Mouse (Mus musculus) spleen, adult 18-20 months (tissue): ENCODE results near the gene Lrrc74a.

Experiments used
- DNase-seq, 2 experiments: peaks; one replicate each; pipeline ENCODE4 v3.0.0; 2022; ENCODE audit warnings: mixed read lengths in 2 of 2

The Lrrc74a gene

DNA sequence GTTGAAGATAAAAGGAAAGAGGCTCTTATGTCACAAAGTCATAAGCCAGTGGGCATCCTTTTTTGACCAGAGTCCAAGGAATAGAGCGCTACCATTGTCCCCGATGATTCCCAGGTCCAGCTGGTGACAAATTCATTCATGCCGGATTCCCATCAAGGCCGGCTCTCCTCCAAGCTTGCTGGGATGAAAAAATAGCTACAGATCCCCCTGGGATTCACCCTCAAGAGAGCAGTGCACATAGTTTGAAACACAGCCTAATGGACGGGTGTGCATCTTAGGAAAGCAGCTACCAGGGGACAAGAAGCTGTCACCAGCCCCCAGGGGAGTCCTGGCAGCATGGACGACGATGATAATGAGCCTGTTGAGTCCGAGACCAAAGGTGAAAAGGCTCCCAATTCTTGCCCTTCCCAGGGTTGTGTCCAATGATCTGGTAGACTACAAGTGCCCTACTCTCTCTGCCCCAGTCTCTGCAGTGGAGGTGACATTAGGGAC lies at the start of gene Lrrc74a:
TSS of gene Lrrc74a (plus strand) at position 51 of the 492 bp plus-strand sequence.
- DNase-seq, result no peak

DNA sequence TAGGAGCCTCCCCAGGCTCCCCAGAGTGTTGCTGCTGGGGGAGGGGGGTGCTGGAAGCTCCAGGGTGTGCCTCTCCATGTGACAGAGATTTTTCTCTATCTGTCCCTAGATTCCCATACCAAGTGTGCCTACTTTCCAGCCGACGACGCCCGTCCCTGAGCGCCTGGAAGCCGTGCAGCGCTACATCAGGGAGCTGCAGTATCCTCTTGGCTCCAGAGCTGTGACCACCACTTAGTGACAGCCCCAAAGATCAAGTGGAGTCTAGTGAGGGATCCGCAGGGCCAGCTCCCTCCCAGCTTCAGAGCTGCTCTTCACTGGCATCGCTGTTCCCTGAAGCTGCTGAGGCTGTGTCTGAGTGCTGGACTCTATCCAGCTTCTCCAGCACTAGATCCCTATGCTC lies 48.9 kb upstream of the Lrrc74a start:
- no peak for DNase-seq

DNA sequence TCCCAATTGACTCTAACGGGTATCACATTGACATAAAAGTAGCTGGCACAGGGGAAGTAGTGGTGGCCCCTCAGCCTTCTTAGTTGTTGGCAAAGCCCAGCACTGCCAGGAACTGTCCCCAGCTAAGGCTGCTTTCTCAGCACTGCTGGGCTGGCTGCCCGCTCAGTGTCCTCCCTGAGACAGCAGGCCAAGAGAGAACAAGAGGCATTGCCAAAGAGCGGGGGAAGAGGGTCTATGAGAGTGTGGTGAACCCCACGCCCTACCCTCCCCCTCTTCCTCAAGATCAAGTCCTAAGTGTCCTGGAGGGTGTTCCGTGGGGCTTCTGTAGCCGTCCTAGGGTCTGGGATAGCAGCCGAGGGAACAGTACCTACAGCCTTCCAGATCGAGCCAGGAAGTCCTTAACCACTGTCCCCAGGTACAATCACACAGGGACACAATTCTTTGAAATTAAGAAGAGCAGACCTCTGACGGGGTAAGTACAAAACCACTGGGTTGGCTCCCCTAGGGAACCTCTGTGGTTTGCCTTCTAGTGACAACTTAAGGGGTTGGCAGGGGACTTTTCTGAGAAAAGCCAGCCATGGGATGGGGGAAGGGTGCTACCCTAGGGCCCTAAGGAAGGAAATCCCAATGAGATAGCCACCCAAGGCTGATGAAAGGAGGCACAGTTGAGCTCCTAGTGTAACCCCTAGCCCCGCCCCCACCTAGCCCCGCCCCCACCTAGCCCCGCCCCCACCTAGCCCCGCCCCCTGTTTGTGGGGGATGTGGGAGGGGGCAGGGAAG lies 47.4 kb upstream of the Lrrc74a start:
- DNase-seq, result no peak

DNA sequence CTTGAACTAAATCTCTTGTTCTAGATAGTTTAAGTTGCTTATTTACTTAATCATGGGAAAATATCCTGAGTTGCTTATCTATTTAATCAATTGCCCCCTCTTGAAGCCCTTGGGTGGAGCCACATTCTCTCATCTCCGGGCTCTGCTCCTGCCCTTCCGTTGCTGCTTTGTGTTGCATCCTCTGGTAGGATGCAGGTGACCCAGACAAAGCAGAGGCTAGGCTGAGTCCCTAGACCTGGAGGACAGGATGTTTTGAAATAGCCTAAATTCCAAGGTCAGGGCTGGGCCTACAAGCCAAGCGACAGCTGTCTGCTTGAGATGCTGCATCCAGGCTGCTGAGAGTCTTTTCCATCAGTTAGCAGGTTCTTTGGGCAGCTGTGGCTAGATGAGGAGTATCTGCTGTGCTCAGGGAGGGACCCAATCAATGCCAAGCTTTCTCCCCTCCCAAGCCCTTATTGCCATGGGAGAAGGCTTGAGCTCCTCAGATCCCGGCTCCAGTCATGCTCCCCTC lies 46.7 kb upstream of the Lrrc74a start:
- DNase-seq, result no peak

DNA sequence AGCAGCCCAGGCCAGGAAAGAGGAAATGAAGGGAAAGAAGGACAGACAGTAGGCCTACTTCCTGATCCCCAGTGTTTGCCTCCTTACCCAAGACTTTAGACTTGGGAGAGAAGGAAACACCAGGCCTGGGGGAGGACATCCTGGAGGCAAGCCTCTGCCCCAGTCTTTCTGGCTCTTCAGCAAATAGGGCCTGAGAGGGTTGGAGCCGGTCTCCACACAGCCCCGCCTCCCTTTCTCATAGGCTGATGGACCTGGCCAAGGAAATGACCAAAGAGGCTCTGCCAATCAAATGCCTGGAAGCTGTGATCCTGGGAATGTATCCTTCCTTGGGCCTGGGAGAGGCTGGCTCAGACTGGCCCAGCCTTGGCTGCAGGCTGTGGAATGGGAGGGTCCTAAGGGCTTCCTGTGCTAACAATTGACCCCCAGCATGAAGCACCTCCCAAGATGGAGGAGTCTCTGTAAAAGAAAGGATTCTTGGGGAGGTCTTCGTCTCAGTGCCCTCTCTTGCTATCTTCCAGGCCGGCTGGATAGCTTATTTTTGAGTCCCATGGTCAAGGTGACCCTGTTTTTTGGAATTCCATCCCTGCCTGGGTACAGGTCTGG lies 46.1 kb upstream of the Lrrc74a start:
- no peak for DNase-seq

DNA sequence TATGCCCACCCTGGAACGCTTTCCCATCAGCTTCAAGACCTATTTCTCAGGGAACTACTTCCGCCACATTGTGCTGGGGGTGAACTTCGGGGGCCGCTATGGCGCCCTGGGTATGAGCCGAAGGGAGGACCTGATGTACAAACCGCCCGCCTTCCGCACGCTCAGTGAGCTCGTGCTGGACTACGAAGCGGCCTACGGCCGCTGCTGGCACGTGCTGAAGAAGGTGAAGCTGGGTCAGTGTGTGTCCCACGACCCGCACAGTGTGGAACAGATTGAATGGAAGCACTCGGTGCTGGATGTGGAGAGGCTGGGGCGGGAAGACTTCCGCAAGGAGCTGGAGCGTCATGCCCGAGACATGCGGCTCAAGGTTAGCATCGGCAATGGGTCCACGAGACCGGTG lies 45.3 kb upstream of the Lrrc74a start:
- no peak for DNase-seq

DNA sequence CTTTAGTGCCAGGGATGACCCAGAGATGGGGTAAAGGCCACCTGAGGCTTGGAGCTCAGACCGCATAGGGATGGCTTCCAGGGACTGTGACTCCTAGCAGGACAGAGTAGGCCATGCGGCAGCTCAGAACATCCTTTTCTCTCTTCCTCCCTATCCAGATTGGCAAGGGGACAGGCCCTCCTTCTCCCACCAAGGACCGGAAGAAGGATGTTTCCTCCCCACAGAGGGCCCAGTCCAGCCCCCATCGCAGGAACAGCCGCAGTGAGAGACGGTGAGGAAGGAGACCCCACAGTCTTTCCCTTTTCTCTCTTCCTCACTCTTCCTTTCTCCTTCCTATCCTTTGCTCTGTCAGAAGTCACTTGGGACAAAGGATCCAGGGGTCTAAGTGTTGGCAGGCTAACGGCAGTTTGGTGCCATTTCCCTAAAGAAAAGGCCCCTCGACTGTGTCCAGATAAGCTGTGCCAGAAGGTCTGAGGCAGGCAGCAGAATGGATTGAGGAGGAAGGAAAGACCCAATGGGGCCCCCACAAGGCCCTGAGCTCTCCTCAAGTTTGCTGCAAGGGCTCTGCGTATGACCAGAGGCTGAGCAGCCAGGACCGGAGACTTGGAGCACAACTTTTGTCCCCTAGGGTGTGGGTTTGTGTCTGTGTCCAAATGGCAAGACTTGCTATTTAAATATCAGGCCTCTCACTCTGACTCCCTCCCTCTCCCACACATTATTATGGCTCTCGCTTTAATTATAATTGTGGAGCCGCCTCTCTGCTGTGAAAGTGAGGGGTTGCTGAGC lies 43.3 kb upstream of the Lrrc74a start:
- no peak for DNase-seq

DNA sequence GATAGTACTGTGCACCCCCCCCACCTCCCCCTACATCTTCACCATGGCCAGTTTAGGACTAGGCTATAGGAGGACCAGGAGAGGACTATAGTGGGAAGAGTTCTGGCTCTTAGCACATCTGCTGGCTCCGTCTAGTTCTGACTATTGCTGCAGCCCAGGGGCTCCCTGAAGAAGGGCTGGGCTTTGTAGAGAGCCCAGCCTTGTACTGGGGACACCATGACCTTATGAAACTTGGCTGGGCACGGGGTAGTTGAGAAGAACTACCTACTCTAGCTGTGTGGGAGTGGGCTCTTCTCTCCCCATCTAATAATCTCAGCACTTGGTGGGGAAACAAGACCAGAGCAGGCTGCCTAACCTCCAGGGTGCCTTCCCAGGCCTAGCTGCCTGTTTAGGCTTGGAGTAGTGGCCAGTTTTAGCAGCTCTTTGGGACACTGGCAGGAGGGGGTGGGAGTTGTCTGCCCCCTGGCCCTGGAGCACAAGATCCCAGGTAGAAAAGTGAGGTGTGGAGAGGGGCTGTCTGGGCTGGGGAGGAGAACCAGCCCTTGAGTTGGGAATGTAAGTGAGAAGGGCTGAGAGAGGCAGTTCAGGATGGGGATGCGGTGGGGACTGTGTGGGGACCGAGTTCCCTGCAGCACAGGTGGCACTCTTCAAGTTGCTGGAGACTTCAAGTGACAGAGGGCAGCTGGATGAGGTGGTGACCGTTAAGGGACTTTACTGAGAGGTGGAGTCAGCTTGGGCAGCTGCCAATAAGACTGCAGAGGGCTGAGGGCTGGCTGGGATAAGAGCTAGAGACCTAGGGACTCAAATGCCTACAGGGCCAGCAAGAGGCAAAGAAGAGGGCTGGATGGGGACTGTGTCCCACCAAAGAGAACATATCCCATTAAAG lies 41.5 kb upstream of the Lrrc74a start:
- no peak for DNase-seq

DNA sequence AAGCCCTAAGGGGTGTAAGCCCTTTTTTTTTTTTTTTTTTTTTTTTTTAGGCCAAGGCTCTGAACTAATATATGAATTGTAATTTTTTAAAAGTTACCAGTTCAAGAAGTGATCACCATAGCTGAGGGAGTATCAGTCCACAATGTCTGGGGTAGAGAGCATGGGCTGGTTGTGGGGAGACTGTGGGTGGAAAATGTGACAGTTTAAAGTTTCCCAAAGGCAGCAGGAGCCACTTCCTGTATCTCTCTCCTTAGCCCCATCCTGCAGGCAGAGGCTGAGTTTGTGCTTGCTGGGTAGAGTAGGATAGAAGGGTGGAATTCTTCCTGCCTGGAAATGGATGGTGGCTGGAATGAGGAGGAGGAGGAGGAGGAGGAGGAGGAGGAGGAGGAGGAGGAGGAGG lies 40.8 kb upstream of the Lrrc74a start:
- DNase-seq, result no peak

DNA sequence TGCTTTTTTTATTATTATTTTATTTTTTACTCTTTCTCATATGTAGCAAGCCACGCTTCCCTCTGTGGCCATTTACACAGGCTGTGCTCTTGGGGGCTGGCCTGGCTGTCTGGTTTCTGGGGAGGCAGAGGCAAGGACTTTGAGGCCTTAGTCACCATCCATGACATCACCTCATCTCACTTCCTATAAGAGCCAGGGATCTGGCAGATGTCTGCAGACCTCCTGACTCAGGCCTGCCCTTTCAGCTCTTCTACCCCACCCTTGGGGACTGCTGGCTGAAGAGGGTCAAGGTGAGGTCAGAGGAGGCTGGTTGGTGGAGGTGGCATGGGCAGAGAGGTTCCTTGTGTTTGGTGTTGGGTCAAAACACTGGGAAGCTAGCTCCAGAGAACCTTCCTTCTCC lies 39.7 kb upstream of the Lrrc74a start:
- DNase-seq, result no peak

DNA sequence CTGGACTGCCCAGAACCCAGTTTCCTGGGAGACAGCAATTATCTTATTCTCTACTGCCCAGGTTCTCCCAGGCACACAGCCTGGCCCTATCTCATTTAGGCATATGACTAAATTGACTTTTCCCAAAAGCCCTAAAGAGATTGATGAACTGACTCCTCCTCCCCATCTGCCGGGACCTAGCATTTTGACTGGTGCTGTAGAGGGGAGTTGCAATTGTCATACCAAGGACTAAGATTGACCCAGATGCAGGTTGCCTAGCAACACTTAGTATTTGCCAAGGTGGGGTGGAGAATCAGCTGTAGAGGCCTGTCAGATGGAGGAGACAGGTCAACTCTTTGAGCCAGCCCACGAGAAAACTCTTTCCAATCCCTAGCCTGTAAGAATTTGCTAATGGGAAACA lies 36.2 kb upstream of the Lrrc74a start:
- no peak for DNase-seq

DNA sequence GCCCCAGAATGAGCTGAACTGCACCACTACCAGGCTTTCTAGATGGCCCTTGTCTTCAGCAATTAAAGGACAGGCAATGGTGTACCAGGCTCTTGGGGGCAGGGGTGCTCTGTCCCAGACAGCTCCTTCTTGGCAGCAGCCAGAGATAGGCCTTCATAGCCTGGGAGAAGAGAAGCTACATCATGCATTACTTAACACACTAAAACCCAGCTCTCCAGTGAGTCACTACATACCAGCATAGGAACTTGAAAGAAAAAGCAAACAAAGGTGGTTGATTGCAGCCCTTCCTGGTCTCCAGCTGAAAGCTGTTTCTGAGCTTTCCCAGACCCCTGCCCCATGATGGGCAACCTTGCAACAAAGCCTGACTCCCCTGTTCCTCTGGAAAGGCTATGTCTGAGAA lies 35.6 kb upstream of the Lrrc74a start:
- no peak for DNase-seq

DNA sequence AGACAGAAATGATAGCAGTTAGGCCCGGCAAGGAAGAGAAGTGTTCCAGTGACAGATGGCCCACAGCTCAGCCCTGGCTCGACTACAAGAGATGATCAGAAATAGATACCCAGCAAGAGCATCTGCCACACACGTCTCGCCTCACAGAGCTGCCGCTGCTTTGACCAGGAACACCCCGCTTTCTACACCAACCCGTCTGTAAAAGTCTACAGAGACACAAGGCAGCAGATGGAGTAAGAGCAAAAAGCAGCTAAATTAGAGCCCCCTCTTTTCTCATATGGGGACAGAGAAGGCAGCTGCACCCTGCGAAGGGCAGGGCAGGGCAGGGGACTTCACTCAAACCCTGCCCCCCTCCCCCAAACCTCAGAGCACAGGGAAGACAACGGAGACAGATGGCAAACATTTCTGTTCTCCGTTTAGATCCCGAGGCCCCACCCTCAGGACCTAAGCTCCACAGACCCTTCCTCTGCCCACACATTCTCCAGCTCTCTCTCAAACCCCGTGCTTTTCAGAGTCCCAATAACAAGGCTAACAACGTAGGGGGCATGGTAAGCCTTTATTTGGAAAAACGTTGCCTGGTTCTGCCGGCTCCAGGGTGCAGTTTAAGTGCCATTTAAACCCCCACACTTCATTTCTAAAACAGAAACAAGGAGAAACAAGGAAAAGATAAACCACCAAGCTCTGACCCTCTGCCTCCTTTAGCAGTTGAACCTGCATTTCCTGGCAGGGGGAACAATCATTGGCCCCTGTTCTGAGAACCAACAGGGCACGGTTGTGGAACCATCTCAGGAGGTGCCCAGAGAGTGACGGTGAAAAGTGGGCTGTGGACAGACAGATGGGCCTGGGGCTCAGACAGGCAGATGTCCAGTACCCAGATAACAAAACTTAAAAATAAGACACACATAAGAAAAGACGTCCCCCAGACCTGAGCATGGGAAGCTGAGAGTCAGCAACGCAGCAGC lies 33.9 kb upstream of the Lrrc74a start:
- no peak for DNase-seq

DNA sequence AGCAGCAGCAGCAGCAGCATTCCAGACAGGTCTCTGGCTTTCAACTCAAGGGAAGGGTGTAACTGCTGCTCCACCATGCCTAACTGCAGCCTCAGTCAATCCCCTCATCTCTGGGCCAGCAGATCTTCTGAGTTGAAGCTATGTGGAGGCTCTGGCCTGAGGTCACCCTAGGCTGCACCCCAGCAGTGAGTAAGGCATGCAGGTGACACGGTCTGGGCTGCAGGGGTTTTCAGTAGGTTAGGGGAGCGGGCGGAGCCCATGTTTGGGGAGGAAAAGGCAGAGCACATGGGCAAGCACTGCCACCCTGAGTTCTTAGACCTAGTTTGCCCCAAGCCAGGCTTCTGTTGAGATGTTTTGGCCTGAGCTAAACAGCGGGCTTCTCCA lies 33.2 kb upstream of the Lrrc74a start:
- DNase-seq, result no peak

DNA sequence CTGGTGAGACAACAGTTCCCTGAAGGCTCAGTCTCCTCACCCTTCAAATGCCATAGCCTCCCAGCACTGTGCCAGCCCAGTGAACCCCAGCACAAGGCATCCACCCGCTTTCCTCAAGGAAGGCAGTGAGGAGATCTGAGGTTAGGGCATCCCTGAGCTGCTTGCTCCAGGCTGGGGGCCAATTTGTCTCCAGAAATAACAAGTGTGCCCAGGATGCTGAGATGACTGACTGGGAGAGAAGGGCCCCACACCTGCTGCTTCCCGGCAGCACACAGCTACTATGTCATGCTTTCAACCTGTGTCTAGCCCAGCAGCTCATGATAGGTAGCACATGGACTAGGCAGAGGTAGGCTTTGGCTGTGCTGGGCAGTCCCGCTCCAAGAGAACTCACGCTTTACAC lies 32.7 kb upstream of the Lrrc74a start:
- no peak for DNase-seq

DNA sequence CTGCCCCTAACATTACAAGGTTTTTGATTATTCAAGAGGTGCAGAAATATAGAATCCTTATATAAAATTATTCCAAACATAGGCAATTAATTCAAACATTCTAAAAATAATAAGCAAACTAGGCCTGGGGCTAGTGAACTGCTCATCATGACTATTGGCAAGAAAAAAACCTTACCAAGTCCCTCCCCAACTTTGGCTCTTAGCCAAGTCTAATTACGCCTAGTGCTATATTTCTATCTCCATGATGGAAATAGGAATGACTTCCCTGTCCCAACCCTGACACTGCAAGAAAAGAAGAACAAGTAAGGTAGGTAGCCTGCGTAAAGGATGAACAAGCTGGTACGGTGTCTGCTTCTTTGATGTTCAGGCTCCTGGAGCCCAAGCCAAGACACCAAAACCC lies 31.5 kb upstream of the Lrrc74a start:
- DNase-seq, result no peak

DNA sequence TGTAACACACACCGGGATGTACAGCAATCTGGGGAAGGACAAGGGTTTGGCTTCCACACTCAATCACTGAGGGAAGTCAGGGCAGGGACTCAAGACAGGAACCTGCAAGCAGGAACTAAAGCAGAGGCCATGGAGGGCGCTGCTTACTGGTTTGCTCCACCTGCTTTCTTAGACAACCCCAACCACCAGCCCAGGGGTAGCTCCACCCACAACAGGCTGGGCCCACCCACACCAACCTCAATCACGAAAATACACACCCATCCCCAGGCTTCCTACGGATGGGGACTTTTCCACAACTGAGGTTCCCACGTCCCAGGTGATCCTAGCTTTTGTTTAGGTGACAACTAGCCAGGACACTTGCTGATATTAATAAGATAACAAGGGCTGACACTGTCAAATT lies 28.3 kb upstream of the Lrrc74a start:
- DNase-seq, result no peak

DNA sequence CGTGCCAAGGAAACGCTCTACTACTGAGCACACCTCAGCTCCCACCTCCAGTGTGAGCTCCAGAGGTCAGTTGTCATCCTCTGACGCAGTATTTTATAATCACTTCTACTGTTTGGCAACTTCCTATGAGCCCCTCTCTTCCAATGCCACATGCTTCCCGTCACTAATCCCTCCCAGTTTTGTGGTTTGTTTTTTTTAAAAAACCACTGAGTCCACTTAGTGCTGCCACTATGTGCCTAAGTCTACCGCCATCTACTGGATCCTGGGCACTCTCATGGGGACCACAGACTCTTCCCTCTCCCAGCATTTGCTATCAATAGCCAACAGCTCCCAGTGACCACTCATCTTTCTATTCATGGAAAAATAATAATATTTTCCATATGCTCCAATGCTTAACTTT lies 20.1 kb upstream of the Lrrc74a start:
- no peak for DNase-seq

DNA sequence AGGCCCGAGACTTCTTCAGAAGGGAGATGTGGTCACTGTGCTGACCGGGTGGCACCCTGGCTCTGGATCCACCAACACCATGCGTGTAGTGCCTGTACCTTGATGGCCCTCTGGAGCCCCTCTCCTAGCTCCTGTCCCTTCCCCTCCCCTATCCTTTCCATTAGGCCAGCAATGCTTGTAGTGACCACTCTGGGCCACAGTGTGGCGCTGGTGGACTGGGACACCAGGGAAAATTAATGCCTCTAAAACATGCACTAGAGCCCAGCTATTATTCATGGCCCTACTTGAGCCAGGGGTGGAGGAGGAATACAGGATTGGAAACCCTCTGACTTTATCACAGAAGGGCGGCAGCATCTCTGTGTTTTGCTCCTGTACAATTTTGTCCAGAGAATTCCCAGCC lies 18.8 kb upstream of the Lrrc74a start:
- peak in 1 of 2 experiments; percentile 58 for DNase-seq

DNA sequence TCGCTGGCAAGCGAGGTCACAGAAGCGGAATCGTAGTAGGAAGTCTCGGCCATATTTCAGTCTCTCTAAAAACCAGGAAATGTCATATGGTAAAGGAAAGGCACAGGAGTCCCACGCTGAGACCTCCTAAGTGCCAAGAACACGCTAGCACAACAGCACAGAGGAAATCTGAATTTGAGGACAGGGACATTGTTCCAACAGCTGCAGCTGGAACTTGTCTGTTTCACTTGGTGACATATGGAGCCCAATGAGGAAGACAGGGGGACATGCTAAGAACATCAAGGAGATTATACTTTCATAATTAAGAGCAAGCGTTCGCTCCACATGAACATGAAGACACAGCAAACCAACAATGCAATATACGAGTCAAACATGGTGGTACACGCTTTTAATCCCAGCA lies 17.2 kb upstream of the Lrrc74a start:
- no peak for DNase-seq

DNA sequence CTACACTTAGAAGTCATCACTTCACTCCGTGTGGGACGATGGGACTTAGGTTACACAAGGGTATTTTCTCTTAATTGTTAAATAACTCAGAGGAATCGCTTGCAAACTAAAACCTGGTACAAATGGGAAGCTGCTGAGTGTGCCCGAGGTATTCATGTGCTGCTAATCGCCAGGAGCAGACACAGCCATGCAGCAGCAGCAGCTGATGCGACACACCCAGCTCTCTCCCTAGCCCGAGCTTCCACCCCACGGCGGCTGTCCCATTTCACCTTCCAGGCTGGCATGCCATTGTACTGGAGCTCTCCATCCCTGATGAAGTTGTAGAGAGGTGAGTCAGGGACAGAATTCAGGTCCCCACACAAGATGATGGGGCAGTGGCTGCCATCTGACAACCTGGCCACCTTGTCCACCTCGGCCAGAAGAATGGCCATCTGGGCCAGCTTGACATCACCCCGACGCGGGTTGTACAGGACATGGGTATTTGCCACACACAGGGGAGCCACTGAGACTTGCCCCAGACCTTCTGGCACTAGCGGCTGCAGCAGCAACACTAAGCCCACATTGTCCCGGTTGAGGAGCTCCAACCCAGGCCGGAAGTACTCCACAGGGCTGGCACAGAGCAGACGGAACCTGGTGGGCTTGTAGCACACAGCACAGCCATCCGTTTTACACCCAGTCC lies 14.1 kb upstream of the Lrrc74a start:
- no peak for DNase-seq
